In the genomic region with DNA sequence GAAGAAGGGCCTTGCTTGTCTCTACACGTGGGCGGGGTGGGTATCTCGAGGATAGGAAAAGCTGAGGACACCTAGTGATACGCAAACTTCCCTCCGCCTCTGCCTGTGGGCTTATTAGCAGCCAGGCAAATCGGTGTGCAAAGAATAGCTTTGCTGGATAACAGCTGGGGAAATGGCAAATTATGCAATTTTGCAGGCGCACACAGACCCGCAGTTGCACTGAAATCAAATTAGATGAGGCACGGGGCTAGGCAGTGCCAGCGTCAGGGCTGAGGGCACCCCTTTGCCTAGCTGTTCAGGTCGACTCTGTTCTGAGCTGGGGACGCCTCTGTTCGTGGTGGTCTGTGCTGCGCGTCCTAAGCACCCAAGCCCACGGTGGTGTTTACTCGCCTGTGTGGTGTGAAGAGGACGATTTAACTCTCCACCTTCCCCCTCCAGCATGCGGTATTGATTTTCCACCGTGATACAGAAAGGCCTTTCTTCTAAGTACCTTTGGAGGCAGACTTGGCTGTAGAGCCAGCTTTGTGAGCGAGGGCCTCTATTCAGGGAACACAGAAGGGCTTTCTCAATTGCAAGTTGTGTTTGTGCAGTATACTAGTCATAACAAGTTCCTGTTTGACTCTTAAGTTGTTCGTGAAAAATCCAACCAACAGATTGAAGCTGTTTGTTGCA, we compare ENCODE assay signal across 8 mouse cellular contexts. TPM values are rescaled to one million over a fixed set of nuclear protein-coding genes. Genes with fewer than 3 reads are reported as not detected.
DNase-seq lines count a peak whose midpoint lies in the region; ATAC-seq lines count a peak whose summit lies in the region.

No protein-coding gene starts in this region.

- H3K36me3 ChIP-seq in intestine, embryonic 14.5 days (ENCODE audit: control insufficient read depth, insufficient read depth, low read length) = no peaks in the 10 kb centered on the region
- H3K36me3 ChIP-seq in intestine, embryonic 16.5 days (ENCODE audit: control insufficient read depth, insufficient read depth, low read length) = no peaks in the 10 kb centered on the region
- no peaks in the 10 kb centered on the region for H3K36me3 ChIP-seq in embryonic facial prominence, embryonic 10.5 days (replicated peaks)
- no peaks in the 10 kb centered on the region for H3K36me3 ChIP-seq in hindbrain, embryonic 16.5 days (ENCODE audit: control insufficient read depth, insufficient read depth, low read length)
- no peaks in the 10 kb centered on the region for H3K36me3 ChIP-seq in midbrain, embryonic 13.5 days

- H3K9me3 ChIP-seq in intestine, embryonic 14.5 days (ENCODE audit: control insufficient read depth, low read length) = no peaks in the 10 kb centered on the region
- no peaks in the 10 kb centered on the region for H3K9me3 ChIP-seq in intestine, embryonic 16.5 days (ENCODE audit: control insufficient read depth, low read length)
- no peaks in the 10 kb centered on the region for H3K9me3 ChIP-seq in embryonic facial prominence, embryonic 10.5 days
- no peaks in the 10 kb centered on the region for H3K9me3 ChIP-seq in hindbrain, embryonic 16.5 days (ENCODE audit: control insufficient read depth, low read length)
- H3K9me3 ChIP-seq in midbrain, embryonic 13.5 days = no peaks in the 10 kb centered on the region

- 42% methylated on average over 22 of the region's 22 CpGs for WGBS in intestine, embryonic 14.5 days
- WGBS in intestine, embryonic 16.5 days = 38% methylated on average over 22 of the region's 22 CpGs
- 23% methylated on average over 22 of the region's 22 CpGs for WGBS in embryonic facial prominence, embryonic 10.5 days
- WGBS in hindbrain, embryonic 16.5 days = 18% methylated on average over 22 of the region's 22 CpGs
- 21% methylated on average over 22 of the region's 22 CpGs for WGBS in midbrain, embryonic 13.5 days

- H3K27ac ChIP-seq in intestine, embryonic 14.5 days (ENCODE audit: low read depth) = no peak overlapping the region
- H3K27ac ChIP-seq in intestine, embryonic 16.5 days (ENCODE audit: low read length) = no peak overlapping the region
- H3K27ac ChIP-seq in embryonic facial prominence, embryonic 10.5 days (replicated peaks) = peak overlapping the region; percentile 54; the same call in 1 of the 2 replicates
- H3K27ac ChIP-seq in hindbrain, embryonic 16.5 days (ENCODE audit: low read depth, low read length) = peak overlapping the region; percentile 31; the same call in 1 of the 2 replicates
- peak overlapping the region; percentile 65 for H3K27ac ChIP-seq in midbrain, embryonic 13.5 days

- H3K9ac ChIP-seq in intestine, embryonic 14.5 days (ENCODE audit: low read length) = no peak overlapping the region
- no peak overlapping the region for H3K9ac ChIP-seq in intestine, embryonic 16.5 days (ENCODE audit: low read depth, low read length)
- H3K9ac ChIP-seq in hindbrain, embryonic 16.5 days (ENCODE audit: low read depth, low read length) = peak overlapping the region; percentile 51
- peak overlapping the region; percentile 49 for H3K9ac ChIP-seq in midbrain, embryonic 13.5 days (replicated peaks)

- no peaks in the 10 kb centered on the region for H3K4me1 ChIP-seq in intestine, embryonic 14.5 days (replicated peaks; ENCODE audit: control insufficient read depth, insufficient read depth, low read length)
- no peaks in the 10 kb centered on the region for H3K4me1 ChIP-seq in intestine, embryonic 16.5 days (ENCODE audit: control insufficient read depth, insufficient read depth, low read length)
- peaks cover 15% of the 10 kb centered on the region for H3K4me1 ChIP-seq in embryonic facial prominence, embryonic 10.5 days
- peaks cover 11% of the 10 kb centered on the region for H3K4me1 ChIP-seq in hindbrain, embryonic 16.5 days (ENCODE audit: control insufficient read depth, insufficient read depth, low read depth, low read length)
- peaks cover 18% of the 10 kb centered on the region for H3K4me1 ChIP-seq in midbrain, embryonic 13.5 days (replicated peaks)

- no peak overlapping the region for H3K4me3 ChIP-seq in intestine, embryonic 14.5 days (ENCODE audit: low read depth, low read length)
- no peak overlapping the region for H3K4me3 ChIP-seq in intestine, embryonic 16.5 days (ENCODE audit: low read length)
- peak overlapping the region; percentile 46 for H3K4me3 ChIP-seq in embryonic facial prominence, embryonic 10.5 days
- H3K4me3 ChIP-seq in hindbrain, embryonic 16.5 days (ENCODE audit: low read length) = peak overlapping the region; percentile 27
- H3K4me3 ChIP-seq in midbrain, embryonic 13.5 days (replicated peaks) = peak overlapping the region; percentile 23

- H3K27me3 ChIP-seq in intestine, embryonic 14.5 days (replicated peaks; ENCODE audit: control insufficient read depth, insufficient read depth, low read length) = no peaks in the 10 kb centered on the region
- no peaks in the 10 kb centered on the region for H3K27me3 ChIP-seq in intestine, embryonic 16.5 days (replicated peaks; ENCODE audit: control insufficient read depth, insufficient read depth, low read length)
- H3K27me3 ChIP-seq in embryonic facial prominence, embryonic 10.5 days (replicated peaks; ENCODE audit: low read depth, poor library complexity, severe bottlenecking) = no peaks in the 10 kb centered on the region
- H3K27me3 ChIP-seq in hindbrain, embryonic 16.5 days (replicated peaks; ENCODE audit: control insufficient read depth, insufficient read depth, low read length) = no peaks in the 10 kb centered on the region
- no peaks in the 10 kb centered on the region for H3K27me3 ChIP-seq in midbrain, embryonic 13.5 days

- DNase-seq in intestine, embryonic 14.5 days (ENCODE audit: low spot score) = peak; percentile 54
- DNase-seq in embryonic facial prominence, embryonic 10.5 days (ENCODE audit: low spot score) = peak; percentile 42
- no peak for DNase-seq in gastrocnemius, postnatal 10 days
- DNase-seq in c-Kit-positive CD71-positive TER-119-positive erythroid progenitor cells, embryonic 14.5 days (ENCODE audit: low spot score) = no peak
- DNase-seq in thymus, postnatal 10 days (ENCODE audit: low spot score in 2 of 2) = no peak

- peak overlapping the region; percentile 22; the same call in 1 of the 2 replicates for H3K4me2 ChIP-seq in intestine, embryonic 14.5 days (ENCODE audit: low read length)
- no peak overlapping the region for H3K4me2 ChIP-seq in intestine, embryonic 16.5 days (ENCODE audit: low read depth, low read length)
- peak overlapping the region; percentile 56 for H3K4me2 ChIP-seq in hindbrain, embryonic 16.5 days (ENCODE audit: low read length)
- peak overlapping the region; percentile 54 for H3K4me2 ChIP-seq in midbrain, embryonic 13.5 days (replicated peaks)

- no peak for ATAC-seq in intestine, embryonic 14.5 days (replicated peaks; ENCODE audit: low FRiP score, low TSS enrichment, low read depth)
- no peak for ATAC-seq in intestine, embryonic 16.5 days
- peak; percentile 80 for ATAC-seq in hindbrain, embryonic 16.5 days
- ATAC-seq in midbrain, embryonic 13.5 days = peak; percentile 92

RNA-seq across cellular contexts. Expression of a gene that starts 19.4 kb away (rescaled TPM):
- polyA plus RNA-seq in intestine, embryonic 14.5 days (2014; fragmentation: Nextera tagmentation; extraction: Ambion mirVana) = not detected in 2 replicates
- polyA plus RNA-seq in intestine, embryonic 16.5 days (2015; fragmentation: Nextera tagmentation; extraction: Ambion mirVana) = not detected in 2 replicates
- not detected in 2 replicates for polyA plus RNA-seq in embryonic facial prominence, embryonic 10.5 days (2016; fragmentation: Nextera tagmentation; extraction: Ambion mirVana)
- not detected in 2 replicates for polyA plus RNA-seq in hindbrain, embryonic 16.5 days (2015; fragmentation: Nextera tagmentation; extraction: Ambion mirVana)
- polyA plus RNA-seq in midbrain, embryonic 13.5 days (2015; fragmentation: Nextera tagmentation; extraction: Ambion mirVana) = not detected in 2 replicates
- total RNA-seq in gastrocnemius, postnatal 10 days (2021) = not detected

Comparison
In these comparisons a context has a peak if more than half of its experiments do, and no peak if none do; other contexts are left out.
1. ATAC-seq: peak in hindbrain, embryonic 16.5 days (single experiment) and midbrain, embryonic 13.5 days (single experiment); none in intestine, embryonic 14.5 days (single experiment) and intestine, embryonic 16.5 days (single experiment).
2. DNase-seq: peak in intestine, embryonic 14.5 days (single experiment) and embryonic facial prominence, embryonic 10.5 days (single experiment); none in gastrocnemius, postnatal 10 days (single experiment), c-Kit-positive CD71-positive TER-119-positive erythroid progenitor cells, embryonic 14.5 days (single experiment) and thymus, postnatal 10 days (0 of 2).
3. H3K27ac ChIP-seq: peak in embryonic facial prominence, embryonic 10.5 days (single experiment), hindbrain, embryonic 16.5 days (single experiment) and midbrain, embryonic 13.5 days (single experiment); none in intestine, embryonic 14.5 days (single experiment) and intestine, embryonic 16.5 days (single experiment).
4. H3K4me3 ChIP-seq: peak in embryonic facial prominence, embryonic 10.5 days (single experiment), hindbrain, embryonic 16.5 days (single experiment) and midbrain, embryonic 13.5 days (single experiment); none in intestine, embryonic 14.5 days (single experiment) and intestine, embryonic 16.5 days (single experiment).
5. H3K9ac ChIP-seq: peak in hindbrain, embryonic 16.5 days (single experiment) and midbrain, embryonic 13.5 days (single experiment); none in intestine, embryonic 14.5 days (single experiment) and intestine, embryonic 16.5 days (single experiment).